Mouse (Mus musculus) mouse embryonic stem cell (cell line): Measurements from ENCODE around the gene Ccdc124.

Experiments
- in situ Hi-C, 2 experiments: fragments of 300-500 bp; cut with MboI; formaldehyde crosslinking; loops; 1 replicate in 1 of 2; 3 replicates in 1 of 2; pipeline ENCODE4 v1.14.3; 2019 to 2020; ENCODE audit warnings: low sequenced_read_pairs in 2 of 2, low pct_unique_long_range_greater_than_20kb in 1 of 2, mixed read lengths in 1 of 2; ENCODE audit not compliant: unreplicated experiment in 1 of 2

The Ccdc124 gene

GRCm38 (mm10) chr8:70853863-70854262 lies 19.9 kb downstream of the Ccdc124 start:
- in situ Hi-C loops: no loop called here

- in situ Hi-C loops: no loop called here
Measured at GRCm38 (mm10) chr8:70852595-70853231, 21.0 kb downstream of the Ccdc124 start.

DNA sequence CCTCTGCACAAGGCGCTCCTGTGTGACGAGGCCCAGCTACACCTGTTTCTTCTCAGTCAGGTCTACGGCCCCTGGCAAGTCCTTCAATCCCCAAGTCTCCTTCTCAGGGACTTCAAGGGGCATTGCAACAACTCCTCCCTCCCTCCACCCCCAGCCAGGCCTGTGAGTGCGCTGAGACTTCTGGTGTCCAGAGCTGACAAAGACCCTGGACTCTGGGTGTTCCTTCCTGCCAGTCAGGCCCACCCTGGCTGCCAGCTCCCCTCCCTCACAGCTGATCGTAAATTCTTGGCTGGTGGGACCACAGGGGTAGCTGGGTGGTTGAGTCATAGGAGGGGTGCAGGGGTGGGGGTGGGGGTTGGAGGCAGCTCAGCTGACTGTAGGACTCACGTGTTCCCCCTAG lies 21.9 kb downstream of the Ccdc124 start:
- in situ Hi-C loops: no loop called here

GRCm38 (mm10) chr8:70850947-70851346 lies 22.8 kb downstream of the Ccdc124 start:
- in situ Hi-C loops: no loop called here

DNA sequence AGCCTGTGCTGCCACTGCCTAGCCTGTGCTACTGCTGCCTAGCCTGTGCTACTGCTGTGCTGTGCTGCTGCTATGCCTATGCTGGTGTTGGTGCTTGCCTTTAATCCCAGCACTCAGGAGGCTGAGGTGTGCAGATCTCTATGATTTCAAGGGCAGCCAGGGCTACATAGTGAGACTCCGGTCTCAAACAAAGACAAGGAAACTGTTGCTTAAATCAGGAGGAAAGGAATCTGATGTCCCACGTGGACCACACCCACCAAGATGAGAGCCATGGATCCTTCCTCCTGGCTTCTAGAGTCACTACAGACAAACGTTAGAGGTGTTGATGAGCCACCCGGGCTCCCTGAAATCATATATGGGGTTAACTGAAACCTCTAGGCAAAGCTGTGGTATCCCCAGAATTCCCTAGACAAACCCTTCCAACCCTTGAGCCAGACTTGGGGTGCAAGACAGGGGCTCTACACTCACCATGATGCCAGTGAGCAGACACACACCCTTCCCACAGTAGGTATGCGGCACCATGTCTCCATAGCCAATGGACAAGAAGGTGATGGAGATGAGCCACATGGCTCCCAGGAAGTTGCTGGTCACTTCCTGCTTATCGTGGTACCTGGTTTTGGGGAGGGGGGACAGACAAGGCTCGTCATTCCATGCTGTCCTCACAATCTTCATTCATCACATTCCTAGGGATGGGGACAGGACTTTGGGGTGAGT lies 23.4 kb downstream of the Ccdc124 start:
- in situ Hi-C loops: no loop called here

DNA sequence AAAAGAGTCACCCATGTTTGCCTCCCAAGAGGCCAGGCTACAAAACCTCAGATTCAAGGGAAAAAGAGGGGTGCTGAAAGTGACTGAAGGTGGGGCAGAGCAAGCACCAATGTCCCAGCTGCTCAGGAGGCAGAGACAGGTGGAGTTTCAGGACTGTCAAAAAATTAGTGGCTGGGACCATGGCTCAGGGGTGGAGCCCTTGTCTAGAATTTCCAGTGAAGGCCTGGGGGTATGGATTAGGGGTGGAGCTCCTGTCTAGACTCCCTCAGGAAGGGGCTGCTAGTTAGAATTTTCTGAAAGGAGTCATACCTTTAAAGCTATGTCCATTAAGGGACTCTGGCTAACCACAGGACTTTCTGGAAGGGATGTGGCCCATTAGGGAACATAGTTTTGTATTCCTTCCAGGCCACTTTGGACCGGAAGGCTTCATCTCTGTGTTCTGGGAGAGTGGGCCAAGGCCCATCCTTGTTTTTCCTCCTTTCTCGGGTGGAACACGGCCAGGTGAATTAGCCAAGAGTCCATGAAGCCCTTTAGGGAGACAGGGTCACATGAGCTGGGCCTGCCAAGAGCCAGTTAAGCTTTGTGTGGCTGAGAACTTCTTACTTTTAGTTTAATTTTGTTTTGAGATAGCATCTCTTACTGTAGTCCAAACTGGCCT lies 24.3 kb downstream of the Ccdc124 start:
- in situ Hi-C loops: no loop called here

- in situ Hi-C loops: no loop called here
Measured at GRCm38 (mm10) chr8:70846371-70847154, 27.2 kb downstream of the Ccdc124 start.

DNA sequence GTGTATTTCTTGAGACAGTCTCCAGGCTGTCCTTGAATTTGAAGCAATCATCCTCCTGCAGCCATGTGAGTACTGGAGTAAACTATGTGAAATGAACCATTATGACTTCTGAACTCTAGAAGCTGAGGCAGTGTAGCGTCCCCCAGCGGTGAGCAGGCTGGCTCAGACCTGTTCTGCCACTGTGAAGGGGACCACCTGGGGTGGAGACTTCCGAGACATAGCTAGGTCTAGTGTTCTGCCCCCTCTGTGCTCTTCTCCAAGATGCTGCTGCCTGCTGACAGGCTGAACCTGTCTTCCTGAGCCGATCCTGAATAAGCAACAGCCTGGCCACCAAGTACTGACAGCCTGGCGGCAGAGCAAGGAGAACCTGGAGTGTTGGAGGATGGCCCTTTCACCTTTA lies 28.6 kb downstream of the Ccdc124 start:
- in situ Hi-C loops: no loop called here

- in situ Hi-C loops: no loop called here
Measured at GRCm38 (mm10) chr8:70844523-70844922, 29.2 kb downstream of the Ccdc124 start.

GRCm38 (mm10) chr8:70843941-70844340 lies 29.8 kb downstream of the Ccdc124 start:
- in situ Hi-C loops: no loop called here

DNA sequence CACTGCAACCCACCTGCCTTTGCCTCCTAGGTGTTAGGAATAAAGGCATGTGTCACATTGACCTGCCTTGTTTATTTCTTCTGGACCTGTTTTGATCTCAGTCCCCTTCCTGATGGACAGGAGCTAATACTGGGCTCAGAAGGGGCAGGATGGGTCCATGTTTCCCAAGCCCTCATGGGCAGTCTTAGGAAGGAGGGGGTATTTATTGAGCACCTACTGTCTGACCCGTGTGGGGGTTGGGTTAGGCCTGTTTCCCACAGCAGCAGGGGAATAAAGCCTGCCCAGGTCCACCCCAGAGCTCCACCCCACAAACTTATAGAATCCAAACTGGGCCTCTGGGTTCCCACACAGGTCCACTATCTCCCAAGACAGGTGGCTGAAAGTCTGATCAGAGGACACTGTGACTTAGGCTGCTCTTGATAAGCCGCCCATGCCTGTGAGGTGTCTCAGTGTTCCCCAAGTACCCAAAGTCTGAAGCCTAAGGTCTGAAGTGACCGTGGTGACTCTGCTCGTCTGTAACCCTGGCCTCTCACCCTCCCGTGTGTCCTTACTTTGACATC lies 30.4 kb downstream of the Ccdc124 start:
- in situ Hi-C loops: no loop called here

- in situ Hi-C loops: no loop called here
Measured at GRCm38 (mm10) chr8:70842484-70842883, 31.3 kb downstream of the Ccdc124 start.

DNA sequence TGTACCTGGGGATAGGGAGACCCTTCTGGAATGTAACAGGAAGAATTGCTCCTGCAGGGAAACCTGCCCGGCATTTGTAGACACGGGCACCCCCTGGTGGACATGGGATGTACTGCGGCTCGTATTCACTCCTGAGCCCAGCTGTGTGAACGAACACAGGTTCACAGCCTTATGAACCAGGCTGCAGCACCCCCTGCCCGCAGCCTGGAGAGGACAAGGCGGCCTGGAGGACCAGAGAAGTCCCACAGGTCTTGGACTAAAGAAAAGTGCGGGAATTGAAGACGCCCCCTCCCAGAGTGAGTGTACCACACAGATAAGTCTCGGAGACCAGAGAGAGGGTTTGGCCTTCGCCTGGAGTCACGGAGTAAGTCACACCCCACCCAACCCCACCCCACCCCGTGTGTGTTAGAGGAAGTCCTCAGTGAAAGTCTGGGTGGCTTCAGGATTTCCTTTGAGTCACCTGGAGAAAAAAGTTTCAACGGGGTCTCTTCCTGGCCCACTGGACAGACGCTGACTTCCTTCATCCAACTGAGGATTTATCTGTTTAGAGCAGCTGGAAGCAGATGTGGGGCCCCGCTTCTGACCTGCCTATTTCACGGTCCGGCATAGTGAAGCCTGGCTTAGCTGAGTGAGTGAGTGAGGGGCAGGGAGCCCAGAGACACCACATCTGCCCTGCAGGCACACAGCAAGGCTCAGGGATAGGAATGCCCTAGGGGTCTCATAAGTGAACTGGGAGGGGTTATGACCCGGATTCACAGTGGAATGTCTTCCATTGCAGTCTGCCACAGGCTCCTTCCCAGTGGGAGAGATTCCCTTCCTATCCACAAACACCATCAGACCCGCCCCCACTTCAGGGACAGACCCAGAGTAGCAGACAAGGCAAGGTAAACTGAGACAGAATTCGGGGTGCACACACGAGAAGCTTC lies 32.3 kb downstream of the Ccdc124 start:
- in situ Hi-C loops: no loop called here

DNA sequence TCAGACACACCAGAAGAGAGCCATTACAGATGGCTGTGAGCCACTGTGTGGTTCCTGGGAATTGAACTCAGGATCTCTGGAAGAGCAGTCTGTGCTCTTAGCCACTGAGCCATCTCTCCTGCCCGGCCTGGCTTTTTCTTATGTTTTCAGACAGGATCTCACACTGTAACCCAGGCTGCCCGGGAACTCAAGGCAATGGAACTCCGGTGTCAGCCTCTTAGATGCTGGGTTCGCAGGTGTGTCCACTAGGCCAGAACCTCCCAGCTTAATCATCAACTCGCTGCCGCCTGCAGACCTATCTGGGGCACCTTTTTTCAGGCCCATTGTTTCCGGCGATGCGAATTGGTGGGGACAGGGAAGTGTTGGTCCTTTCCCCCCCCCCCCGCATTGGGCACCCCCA lies 33.1 kb downstream of the Ccdc124 start:
- in situ Hi-C loops: no loop called here

DNA sequence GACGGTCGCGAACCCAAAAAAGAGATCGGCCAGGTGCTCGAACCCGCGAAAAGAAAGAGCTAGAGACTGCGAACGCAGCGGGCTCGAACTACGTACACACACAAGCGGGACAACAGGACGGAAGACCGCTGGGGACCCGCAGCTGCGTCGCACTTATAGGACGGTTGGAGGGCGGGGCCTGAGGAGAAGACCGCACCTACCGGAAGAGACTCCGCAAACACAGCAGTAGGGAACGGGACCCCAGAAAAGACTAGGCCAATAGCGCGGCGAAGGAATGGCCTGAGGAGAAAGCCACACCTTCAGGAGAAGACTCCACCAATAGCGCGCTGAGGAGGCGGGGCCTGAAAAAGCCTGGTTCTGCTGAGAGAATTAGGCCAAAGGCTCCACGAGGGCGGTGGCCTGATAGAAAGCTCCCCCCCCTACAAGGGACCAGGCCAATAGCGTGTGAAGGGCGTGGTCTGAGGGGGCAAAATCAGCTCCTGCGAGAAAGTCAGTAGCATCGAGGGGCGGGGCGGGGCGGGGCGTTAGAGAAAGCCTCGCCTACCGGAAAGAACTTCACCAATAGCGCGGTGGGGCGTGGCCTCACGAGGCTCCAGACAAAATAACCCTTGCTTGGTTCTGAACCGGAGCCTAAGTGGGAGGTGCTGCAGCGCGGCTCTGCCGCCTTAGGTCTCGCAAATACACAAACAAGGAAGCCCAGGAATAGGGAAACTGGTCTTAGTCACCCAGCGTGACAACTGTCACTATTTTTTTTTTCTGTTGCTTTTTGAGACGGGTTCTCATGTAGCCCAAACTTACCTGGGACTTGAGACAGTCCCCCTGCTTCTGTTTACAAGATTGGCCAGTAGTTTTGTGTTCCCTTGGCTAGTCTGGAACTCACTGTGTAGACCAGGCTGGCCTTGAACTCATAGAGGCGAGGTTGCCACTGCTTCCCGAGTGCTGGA lies 34.1 kb downstream of the Ccdc124 start, which contains the start of gene Arrdc2:
Arrdc2 (minus strand) TSS at position 313 of the 944 bp plus-strand sequence.
- in situ Hi-C loops: loop anchor here in 1 of 2 experiments (5.0 kb wide), 1 partner anchor 127 kb away; no protein-coding TSS in a partner anchor

- in situ Hi-C loops: loop anchor here in 1 of 2 experiments (5.0 kb wide), 1 partner anchor 127 kb away; no protein-coding TSS in a partner anchor
Measured at GRCm38 (mm10) chr8:70838654-70839407, 34.9 kb downstream of the Ccdc124 start.
